Mouse (Mus musculus) kidney, postnatal 10 days (tissue): ENCODE measurements at regions not wholly inside any gene's neighbourhood (a gene's known extent, or its start where the extent isn't known, plus 50 kb on each side); places are given as distances from the start of the nearest gene placed in this dataset.

Experiments used
- DNase-seq: peaks from one replicate; pipeline ENCODE4 v3.0.0; 2021; ENCODE audit warnings: mixed read lengths

DNA sequence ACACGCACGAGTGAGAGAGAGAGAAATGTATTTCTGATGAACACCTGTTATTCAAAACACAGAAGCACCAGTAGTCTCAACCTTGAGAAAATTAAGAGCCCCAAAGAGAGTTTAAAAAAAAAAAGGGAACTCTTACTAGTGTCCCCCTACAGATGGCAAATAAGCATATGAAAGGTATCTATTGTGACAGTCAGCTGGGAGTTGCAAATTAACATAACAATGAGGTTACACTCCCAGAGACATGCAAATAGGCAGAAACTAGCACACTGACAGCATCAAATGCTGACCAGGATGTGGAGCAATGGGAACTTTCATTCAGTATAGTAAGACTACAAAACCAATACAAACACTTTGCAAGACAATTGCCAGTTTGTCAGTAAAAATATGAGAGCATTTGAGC lies 619.1 kb upstream of the Zeb2 start:
- no peak for DNase-seq

DNA sequence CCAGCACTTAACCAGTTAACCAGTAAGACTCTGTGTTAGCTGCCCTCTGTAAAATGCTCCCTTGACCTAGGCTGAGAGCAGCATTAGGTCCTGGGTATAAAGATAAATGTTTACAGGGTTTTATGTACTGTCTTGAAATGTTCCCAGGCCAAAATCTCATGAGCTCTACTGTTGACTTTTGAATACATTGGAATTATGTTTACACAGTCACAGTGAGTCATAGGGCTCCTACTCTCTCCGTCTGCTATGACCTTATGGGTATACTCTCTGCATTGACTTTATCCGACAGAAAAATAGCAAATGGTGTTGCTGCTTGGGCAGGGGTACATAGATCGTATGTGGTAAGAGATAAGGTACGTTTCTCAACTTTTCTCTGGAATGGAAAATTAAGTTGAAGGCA lies 596.8 kb upstream of the Zeb2 start:
- no peak for DNase-seq

DNA sequence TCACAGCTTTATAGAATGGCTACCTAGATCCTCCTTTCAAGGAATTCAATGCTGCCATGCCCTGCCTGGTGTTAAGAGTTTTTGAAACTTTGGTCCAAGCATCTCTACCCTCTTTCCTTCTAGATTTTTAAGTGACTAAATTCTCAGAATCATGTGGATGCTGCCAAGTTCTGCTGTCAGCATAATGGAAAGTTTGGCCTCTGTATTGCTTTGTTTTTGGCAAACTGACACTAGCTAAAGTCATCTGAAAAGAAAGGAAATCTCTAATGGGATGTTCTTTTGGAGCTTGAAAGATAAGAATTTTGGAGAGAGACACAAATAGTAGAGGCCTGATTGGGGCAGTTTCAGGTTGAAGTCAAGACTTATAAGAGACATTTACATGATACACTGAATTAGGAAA lies 589.8 kb upstream of the Zeb2 start:
- DNase-seq = no peak

DNA sequence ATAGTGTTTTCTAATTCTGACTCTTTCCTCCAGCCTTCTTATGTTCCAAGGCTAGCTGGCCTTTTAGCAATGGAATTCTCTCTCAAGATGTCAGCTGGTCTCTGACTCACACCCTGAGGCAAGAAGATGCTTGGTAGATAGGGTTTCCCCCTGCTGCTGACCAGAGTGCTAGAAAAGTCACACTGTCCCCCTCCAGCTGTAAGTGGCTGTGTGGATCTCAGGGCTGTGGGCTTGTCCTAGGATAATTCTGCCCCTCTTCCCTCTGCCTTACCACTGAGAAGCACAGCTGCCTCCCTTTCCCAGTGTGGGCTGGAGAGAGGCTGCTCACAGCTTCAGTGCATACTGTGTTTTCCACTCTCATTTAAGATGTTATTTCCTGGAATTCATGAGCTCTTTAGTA lies 585.3 kb upstream of the Zeb2 start:
- DNase-seq = no peak

DNA sequence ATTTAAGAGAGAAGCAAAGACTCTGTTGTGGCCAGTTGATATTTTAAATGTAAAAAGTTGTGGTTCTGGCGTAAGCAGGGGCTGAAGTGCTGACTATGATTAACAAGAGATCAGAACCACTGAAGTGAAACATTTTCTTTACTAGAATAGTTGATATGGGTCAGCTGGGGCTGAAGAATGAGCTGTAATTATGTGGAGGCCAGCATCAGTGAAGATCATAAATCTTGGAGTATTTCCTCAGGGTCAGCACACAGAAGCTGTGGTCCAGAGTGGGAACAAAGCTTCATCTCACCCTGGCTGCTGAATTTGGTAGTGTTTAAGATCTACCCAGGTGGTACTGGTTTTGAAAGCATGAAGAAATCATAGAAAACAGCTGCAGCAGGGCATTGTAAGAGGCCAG lies 583.4 kb upstream of the Zeb2 start:
- DNase-seq = no peak

DNA sequence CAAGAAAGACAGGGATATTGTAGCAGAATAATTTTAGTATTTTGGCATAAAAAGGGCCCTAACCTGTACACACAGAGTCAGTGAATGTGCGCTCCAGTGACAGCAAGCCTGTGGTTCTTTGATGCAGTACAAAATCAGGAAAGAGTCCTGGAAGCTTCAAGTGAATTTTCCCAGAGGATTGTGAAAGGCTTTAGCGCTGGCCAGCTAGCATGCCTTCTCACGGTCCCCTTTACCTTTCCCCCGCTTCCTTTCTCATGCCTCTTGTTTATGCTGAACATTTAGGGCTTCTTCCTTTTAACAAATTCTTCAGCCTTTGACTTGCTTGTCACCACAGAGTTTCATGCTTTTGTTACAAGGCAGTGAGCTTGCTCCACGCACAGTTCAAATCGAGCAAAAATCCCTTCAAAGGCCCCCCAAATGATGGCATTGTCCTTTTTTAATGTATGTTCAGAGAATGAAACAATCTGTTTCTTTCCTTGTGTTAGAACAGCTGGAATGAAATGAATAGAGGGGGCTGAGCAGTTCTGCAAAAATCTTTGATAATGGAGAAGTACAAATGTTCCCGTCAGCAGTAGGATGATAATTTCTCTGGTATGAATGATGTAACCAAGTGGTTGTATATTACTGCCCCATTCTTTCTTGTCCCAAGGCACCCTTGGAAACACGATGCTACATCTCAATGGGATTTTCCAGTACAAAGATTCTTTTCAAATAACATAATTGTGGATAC lies 576.3 kb upstream of the Zeb2 start:
- DNase-seq = no peak

DNA sequence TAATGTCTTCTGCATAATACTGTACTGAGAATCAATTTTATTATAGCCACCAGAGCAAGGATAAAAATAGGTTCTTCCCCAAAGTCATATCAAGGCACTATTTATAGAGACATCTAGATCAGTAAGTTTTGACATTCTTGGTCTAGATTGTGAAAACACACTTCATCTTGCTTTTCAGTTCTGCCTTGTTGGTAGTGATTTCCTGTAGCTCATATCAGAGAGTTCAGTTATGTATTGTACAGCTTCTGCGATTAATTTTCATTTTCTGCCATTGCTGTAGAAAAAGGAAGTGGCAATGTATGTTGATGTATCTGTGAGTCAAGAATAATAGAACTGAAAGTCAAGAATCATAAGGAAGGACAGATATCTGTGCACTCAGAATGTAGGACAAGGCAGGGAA lies 575.6 kb upstream of the Zeb2 start:
- DNase-seq = no peak

DNA sequence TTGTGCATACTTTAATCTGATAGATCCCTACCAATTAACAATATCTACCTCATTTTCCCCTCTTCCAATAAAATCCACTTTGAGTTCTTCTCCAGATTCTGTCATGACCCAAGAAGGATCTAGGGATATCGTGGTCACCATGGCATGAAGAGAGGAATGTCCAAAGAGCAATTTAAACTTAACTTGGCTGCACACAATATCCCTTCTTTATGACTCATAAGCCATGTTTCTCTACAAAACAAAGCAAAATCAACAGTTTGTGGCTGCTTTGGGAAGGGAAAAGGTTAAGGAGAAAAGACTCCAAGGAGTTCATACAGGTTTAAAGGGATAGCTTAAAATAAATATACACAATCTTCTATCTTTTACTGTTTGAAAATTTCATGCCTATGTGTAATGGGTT lies 571.8 kb upstream of the Zeb2 start:
- DNase-seq = no peak

DNA sequence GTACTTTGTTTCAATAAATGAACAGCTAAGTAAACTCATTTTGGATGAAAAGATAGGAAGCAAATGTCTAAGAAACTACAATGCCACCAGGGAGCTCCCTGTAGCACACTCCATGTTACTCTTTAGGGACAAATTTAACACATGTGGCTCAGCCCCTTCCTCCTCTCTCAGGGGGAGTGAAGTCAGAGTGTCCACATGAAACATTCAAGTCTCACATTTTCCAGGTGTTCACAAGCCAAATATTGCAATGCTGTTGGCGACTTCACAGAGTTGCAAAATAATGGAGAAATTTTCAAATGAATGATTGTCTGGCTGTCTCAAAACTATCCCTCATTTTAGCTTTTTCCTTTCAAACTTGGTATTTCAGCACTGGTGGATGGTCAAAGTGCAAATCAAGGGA lies 564.1 kb upstream of the Zeb2 start:
- no peak for DNase-seq

DNA sequence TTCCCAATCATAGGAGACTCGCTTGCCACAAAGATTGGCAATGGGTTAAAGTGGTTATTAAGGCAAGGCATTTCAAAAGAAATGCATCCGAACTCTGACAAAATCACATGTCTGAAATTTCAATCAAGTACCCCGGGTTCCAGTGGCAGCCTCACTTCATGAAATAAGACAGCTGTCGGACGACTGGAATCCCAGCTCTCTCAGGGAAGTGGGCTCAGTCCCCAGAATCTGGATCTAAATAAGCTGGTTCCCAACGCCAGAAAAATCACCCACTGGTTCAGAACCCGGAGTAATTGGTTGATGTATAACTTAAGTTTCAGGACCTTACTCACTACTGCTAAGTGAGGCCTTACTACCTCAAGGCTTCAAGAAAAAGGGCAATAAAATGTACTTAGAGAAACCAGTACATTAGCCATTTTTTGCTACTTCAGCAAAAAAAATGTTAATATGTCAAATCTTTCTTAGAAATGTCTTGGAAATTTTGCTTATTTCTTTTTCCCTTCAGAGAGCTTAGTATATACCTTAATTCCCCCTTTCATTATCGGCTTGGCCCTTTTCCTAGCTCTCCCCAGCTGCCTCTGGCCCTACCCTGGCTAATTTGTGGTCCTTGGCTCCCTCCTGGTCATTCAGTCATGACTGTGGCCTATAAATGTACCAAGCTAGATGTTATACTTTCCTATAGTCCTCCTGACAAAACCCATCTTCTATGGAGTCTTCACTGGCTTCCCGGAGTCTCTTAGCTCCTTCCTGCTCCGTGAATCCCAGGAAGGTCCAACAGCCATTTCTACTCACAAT lies 562.1 kb upstream of the Zeb2 start:
- no peak for DNase-seq

DNA sequence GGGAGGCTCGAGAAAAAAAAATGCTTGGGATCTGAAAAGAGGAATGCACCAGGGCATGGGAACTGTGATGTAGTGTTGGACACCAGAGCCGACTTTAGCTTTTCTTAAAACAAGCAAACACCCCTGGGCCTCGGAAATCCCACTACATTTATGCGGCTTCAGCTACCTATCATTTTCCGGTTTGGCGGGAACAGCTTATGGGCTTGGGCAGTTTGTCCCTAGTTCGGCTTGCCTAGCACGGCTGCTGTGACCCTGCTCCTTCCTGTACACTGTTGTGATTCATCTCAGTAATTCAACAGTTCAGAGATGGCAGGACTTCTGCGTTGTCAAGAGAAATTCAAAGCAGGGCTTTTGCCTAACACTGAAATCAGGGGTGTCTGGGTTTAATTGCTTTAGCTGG lies 561.5 kb upstream of the Zeb2 start:
- no peak for DNase-seq

DNA sequence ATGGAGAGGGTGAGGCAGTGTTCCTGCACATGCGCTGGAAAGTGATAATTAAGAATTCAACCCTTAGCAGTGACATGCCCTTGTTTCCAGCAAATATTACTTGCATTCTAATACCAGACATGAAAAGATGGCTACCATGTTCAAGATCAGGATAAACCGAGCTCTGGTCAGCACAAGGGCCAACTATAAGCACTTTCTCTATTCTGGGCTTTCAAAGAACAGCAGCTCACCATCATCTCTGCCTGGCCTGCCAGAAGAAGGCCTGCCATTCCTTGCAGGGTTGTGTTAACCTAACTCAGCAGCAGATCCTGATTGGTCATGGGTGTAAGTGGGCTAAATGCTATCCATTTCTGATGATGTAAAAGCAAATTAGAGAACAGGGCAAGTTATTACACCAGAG lies 558.6 kb upstream of the Zeb2 start:
- no peak for DNase-seq

DNA sequence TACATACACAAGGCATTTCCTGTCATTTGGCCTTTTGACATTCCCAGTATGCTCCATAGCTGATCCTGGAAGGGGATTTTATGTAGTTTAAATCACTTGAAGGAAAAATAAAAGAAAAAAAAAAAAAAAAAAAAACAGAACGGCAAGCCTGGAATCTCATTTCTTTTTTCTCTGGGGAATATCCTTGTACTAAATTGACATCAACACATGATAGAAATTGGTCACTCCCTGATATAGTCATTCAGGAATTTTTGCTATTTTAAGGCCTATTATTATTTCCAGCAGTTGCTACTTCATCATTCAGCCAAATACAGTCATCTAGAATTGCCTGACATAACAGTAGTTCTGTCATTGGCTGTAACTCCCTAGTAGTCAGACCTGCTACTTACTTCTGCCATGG lies 538.8 kb upstream of the Zeb2 start:
- no peak for DNase-seq

DNA sequence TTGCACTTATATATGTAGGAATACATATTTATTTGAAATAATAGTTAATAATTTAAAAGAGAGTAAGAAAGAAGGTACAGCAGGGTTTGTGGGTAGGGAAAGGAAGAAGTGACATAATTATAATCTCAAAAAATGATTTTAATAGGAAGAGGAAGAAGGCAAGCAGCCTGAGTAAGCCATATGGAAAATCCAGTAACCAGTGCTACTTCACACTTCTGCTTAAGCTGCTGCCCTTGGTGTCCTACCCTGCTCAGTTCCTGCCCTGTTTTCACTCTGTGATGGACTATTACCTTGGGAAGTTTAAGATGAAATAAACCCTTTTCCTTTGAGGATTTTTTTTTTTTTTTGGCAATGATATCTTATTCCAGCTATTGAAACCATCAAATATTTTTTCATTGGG lies 537.5 kb upstream of the Zeb2 start:
- no peak for DNase-seq

DNA sequence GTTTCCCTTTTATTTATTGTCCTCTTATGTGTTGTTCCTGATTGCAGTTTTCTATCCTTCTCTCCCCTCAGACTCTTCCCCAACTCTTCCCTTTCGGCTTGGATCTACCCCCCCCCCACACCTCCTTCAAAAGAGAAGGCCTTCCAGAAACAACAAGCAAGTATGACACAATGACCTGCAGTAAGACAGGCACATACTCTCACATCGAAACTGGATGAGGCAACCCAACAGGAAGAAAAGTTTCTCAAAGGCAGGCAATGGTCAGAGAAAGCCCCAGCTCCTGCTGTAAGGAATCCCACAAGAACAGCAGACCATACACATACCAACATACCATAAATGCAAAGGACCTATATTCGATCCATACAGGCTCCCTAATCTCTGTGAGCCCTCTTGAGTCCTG lies 535.8 kb upstream of the Zeb2 start:
- no peak for DNase-seq

DNA sequence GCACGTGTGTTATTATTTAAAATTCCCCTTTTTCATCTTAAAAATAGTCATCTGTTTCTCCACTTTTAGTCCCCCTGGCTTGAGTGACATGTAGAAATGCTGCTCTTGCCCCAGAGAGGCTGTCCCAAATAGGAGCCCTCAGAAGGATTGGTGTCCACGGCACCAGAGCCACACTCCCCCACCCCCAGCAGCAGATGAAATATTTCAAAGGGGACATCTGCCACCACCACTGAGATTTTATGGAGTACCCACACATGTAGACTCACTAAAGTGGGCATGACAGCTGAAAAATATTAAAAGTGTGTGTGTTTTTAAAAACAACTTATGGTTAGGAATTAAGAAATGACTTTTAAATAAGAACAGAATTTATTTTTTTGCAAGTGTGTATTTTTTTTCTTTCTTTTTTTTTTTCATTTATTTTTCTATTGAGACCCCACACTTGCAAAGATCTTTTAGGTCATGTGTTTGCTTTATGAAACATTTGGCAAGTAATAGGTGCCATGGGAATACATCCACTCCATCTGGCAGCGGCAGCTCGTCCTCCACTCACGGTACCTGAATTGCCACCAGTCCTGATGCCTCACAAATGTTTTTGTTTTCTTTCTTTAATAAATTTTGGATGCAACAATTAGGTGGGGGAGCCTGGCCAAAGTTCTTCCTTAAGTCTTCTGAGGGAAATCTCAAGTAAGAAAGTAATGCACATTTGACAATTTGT lies 533.2 kb upstream of the Zeb2 start:
- no peak for DNase-seq

DNA sequence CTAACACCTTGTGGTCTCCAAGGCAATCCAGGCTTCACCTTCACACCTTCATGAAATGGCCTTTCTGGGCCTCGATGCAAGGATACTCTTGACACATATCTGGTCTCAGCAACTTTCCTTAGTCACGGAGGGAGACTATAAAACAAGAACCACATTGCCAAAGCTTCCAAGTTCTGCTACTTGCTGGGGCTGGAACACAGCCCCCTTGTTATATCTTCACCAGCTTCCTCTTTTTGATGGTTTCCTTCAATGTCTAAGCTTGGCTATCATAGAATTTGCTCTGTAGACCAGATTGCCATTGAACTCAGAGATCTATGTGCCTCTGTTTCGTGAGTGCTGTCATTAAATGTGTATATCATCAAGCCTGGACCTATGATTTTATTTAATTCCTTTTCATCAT lies 530.7 kb upstream of the Zeb2 start:
- no peak for DNase-seq

DNA sequence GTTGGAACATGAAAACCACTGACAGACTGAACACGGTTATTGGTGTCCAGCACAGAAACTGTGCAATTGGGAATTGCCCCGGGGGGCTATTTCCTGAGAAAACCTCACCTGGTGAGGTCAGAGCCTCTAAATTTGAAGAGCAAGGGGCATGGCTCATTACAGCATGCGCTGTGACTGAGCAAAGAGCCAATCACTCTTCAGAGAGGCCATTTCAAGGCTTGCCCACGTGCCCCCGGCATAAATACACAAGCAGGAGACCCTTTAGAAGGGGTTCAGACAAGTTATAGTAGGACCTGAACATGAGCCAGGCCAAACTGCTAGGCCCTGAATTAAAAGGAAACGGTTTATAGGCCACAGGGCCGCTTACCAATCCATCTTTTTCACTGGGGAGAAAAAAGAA lies 512.9 kb upstream of the Zeb2 start:
- no peak for DNase-seq

DNA sequence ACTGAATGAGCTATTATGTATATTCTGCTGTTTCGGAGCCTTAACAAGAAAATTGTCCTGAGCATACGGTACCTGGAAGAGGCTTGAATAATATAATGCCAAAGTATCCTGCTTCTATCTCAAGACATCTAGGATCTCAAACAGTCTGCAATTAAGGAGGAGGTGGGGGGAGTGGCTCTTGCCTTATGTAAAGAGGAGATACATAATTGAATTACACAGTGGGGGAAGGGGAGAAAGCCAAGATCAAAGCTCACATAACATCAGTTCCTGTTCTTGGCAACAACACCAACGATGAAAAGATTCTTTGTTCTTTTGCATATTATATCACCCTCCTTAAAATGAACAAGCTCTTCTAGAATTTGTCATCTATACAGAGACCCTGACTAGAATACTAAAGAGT lies 512.4 kb upstream of the Zeb2 start:
- DNase-seq = no peak

DNA sequence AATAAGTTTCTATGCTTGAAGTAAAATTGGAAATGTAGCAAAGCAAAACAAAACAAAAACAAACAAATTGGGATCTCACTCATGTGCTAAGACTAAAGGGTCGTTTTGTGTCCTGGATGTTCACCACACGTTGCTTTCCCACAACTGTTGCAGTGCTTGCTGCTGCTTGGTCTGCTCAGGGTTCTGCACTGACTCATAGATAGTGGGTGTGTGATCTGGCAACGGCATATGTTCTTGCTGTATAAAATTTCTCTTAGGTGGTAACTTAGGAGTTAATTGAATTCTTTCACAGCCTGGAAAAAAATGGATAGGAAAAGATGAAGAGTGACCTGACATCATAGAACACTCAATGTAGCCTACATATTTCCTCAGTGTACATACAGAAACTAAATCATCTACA lies 505.9 kb upstream of the Zeb2 start:
- DNase-seq = no peak

DNA sequence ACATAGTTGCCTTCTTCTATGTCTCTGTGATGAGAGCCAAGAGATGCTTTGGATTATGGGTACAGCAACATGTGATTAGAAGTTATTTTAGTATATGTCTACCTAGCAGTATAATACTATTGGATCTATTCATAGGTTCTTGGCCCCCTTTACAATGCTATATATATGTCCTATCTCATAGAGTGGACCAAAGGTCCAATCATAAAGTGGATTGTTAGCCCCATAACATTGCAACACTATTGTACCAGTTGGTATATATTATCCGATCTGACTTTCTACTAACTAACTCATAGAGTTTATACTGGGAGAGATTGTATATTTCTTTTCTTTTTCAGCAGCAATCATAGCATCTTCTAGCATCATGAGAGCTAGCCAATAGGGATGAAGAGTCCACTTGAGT lies 491.7 kb upstream of the Zeb2 start:
- DNase-seq = no peak

DNA sequence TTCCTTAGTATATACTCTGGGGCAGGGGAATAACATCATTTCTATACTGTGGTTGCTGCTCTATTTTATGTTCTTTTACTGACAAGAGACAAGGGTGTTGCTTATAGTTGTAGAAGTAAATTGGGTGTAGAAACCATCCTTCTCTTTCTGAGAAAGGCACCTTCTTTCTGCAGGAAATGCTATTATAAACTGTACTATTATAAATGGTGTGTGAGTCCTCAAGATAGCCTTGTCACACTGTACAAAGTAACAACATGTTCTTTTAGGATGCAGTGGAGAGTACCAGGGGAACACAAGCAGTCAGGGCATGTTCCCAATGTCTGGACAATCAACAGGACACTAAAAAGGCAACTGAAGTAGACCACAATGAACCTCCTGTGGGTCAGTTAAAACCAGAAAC lies 490.2 kb upstream of the Zeb2 start:
- no peak for DNase-seq

DNA sequence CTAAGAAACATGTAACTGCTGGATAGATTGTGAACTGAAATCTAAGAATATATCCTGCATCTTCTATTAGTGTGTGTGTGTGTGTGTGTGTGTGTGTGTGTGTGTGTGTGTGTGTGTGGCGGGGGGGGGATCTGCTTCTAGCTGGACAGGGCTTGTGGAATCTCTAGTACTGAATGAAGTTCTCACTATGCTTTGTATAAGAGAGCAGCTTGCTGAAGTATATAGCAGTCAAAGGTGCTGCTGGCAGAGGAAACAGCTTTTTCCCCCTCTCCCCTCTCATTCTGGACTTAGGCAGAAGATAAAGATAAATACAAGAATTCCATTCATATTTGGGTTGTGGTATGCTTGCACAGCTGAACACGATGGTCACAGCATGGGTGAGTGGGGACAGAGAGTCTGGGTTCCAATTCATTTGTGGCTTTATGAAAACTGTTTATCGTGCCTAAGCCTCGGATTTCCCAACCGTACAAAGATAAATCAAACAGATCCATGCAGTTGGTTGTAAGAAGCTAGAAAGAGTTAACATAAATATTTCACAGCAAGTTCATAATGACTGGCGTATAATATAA lies 484.2 kb upstream of the Zeb2 start:
- DNase-seq = no peak

DNA sequence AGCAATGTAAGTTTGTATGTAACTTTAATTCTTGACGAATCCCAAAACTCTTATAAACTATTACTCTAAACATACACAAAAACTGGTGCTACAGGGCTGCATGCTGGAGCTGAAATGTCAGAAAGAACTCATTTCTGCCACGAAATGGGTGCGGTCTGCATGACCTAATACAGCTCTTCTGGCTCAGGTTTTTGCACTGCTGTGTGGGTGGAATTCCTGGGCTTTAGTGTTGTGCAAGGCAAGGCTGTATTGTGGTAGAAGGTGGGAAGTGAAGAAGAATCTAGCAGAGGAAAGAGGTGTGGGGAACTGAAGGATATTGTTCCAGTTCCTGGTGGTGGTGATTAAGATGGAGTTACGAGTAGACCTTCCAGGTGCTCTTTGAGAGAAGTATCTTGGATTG lies 476.6 kb upstream of the Zeb2 start:
- DNase-seq = no peak
